Mouse (Mus musculus) C2C12 (cell line): Measurements from ENCODE around the gene Slc43a3.

Experiments
- CEBPB ChIP-seq: IDR thresholded peaks from one replicate; pipeline ENCODE4 v1.6.1; 2011; ENCODE audit warnings: low read depth, mild to moderate bottlenecking, control low read depth, moderate library complexity
- CTCF ChIP-seq: IDR thresholded peaks from one replicate; pipeline ENCODE4 v1.5.1; 2011; ENCODE audit not compliant: control insufficient read depth, insufficient read depth, insufficient read length

DNA sequence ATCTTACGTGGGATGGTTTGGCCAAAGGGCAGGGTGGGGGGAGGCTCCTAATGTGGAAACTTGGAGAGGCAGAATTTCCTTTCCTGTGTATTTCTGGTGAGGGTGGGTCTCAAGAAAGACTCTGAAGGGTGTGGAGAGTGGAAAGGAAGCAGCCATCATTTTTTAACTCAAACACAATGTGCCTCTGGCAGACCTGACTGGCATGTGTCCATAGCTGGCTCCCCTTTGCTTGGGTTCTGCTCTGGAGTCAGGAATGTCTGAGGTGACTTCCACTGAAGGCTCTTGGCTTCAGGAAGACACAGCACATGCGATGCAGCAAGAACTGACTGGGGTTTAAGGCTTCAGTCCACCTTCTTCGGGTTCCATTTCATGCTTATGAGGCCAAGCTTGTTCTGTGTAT, 21.0 kb upstream of the Slc43a3 start:
- TF ChIP-seq CTCF (no peak), CEBPB (no peak)
